Mouse (Mus musculus) gastrocnemius, adult 8-10 months (tissue): ENCODE data around the gene Gm10134. TPM values are rescaled to one million over a fixed set of nuclear protein-coding genes. Genes with fewer than 3 reads are reported as not detected.

Experiments
- DNase-seq, 2 experiments: peaks; one replicate each; pipeline ENCODE4 v3.0.0; 2022; ENCODE audit warnings: low spot score in 2 of 2
- total RNA-seq, 4 experiments: library from RNA; stranded (reverse); gene quantifications; 2 replicates each; pipeline ENCODE4 v1.2.4; 2022

The Gm10134 gene
- total RNA-seq, 4 experiments from 2014 or later = 1.6 TPM; not detected in 3

GRCm38 (mm10) chr2:28504676-28505075, 1.2 kb upstream of the Gm10134 start:
- DNase-seq = no peak

- peak in 1 of 2 experiments; percentile 0 for DNase-seq
Measured at GRCm38 (mm10) chr2:28506291-28506690, 396 bp downstream of the Gm10134 start.

- peak in 1 of 2 experiments; percentile 2 for DNase-seq
Measured at GRCm38 (mm10) chr2:28511600-28511999, 5.7 kb downstream of the Gm10134 start.

- DNase-seq = peak in 1 of 2 experiments; percentile 5
Measured at GRCm38 (mm10) chr2:28512798-28513401, 7.0 kb downstream of the Gm10134 start, which contains the start of gene Ralgds. TSS of gene Ralgds (plus strand) at chr2:28513125.

- DNase-seq = peak in 1 of 2 experiments; percentile 9
Measured at GRCm38 (mm10) chr2:28513431-28514370, 7.8 kb downstream of the Gm10134 start.

- DNase-seq = peak in 1 of 2 experiments; percentile 69
Measured at GRCm38 (mm10) chr2:28514489-28514888, 8.6 kb downstream of the Gm10134 start.

GRCm38 (mm10) chr2:28517206-28517909, 11.5 kb downstream of the Gm10134 start:
- peak; percentile 76 to 82 for DNase-seq

- no peak for DNase-seq
Measured at GRCm38 (mm10) chr2:28518231-28518630, 12.3 kb downstream of the Gm10134 start.

- DNase-seq = no peak
Measured at GRCm38 (mm10) chr2:28520581-28520980, 14.7 kb downstream of the Gm10134 start.

GRCm38 (mm10) chr2:28521571-28522151, 15.8 kb downstream of the Gm10134 start:
- DNase-seq = no peak

- DNase-seq = no peak
Measured at GRCm38 (mm10) chr2:28522166-28522565, 16.3 kb downstream of the Gm10134 start.

GRCm38 (mm10) chr2:28523643-28524117, 17.8 kb downstream of the Gm10134 start:
- peak; percentile 78 to 83 for DNase-seq

- DNase-seq = no peak
Measured at GRCm38 (mm10) chr2:28524406-28524805, 18.5 kb downstream of the Gm10134 start.

- DNase-seq = peak; percentile 64 to 70
Measured at GRCm38 (mm10) chr2:28525219-28525942, 19.5 kb downstream of the Gm10134 start.

GRCm38 (mm10) chr2:28525943-28526876, 20.3 kb downstream of the Gm10134 start:
- DNase-seq = no peak

GRCm38 (mm10) chr2:28527436-28528353, 21.8 kb downstream of the Gm10134 start:
- DNase-seq = no peak

- DNase-seq = no peak
Measured at GRCm38 (mm10) chr2:28528354-28528730, 22.4 kb downstream of the Gm10134 start.

- DNase-seq = no peak
Measured at GRCm38 (mm10) chr2:28529856-28530255, 24.0 kb downstream of the Gm10134 start.
